Mouse (Mus musculus): ENCODE data around the gene Afmid. TPM values are rescaled to one million over a fixed set of nuclear protein-coding genes. Genes with fewer than 3 reads are reported as not detected.

The Afmid gene
- polyA plus RNA-seq, 1 experiment from 2014 or later = 5.8 TPM

DNA sequence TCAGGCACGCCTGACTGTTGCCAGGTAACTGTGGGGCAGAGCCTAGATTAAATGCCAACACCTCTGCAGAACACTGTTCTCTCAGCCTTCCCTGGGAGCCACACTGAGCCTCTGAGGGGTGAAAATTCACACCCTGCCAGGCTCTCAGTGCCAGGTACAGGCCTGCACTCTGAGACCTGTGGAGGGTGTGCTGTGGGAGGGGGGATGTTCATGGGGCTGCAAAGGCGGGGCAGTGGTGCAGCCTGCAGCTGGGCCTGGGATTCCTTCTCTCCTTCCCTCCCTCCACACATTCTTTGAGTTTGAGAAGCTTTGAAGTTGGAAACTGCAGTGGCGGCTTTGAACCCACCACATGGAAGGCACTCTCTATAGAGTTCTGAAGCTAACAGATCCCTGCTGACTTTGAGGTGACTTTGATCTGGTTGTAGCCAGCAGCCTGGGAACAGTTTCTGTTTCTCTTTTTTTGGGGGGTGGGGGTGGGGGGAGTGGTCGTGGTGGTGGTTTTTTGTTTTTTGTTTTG is 31.6 kb upstream of the Afmid start:
- Histone ChIP-seq H3K9ac (no peak overlapping the region), H3K4me1 (peaks cover 21% of the 10 kb centered on the region), H3K4me3 (replicated peaks) (no peak overlapping the region), H3K27me3 (no peaks in the 10 kb centered on the region), H3K4me2 (replicated peaks) (no peak overlapping the region), H3K36me3 (no peaks in the 10 kb centered on the region), H3K9me3 (replicated peaks) (no peaks in the 10 kb centered on the region), H3K27ac (replicated peaks) (no peak overlapping the region)
- no peak for ATAC-seq (ENCODE audit: insufficient number of reproducible peaks, low FRiP score, low TSS enrichment, low read depth)
- WGBS = 49% methylated on average over 4 of the region's 4 CpGs

DNA sequence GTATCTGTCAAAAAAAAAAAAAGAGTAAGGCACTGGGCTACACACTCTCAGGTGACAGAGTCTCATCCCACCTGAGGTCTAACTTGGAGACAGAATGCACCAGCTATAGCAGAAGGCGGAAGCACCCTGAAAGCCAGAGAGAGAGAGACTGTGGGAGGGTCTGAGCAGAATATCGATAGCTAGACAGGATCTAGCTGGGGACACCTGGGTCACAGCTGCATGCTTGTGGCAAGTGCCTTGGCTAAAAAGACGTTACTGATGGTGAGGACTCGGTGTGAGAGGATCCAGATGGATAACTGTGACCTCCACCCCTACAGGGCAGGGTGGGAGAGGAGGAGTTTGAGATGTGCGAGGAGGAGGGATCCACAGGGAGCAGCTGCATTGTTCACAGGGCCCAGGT is 28.8 kb upstream of the Afmid start:
- Histone ChIP-seq H3K27ac (replicated peaks) (no peak overlapping the region), H3K9ac (no peak overlapping the region), H3K4me1 (peaks cover 14% of the 10 kb centered on the region), H3K36me3 (no peaks in the 10 kb centered on the region), H3K27me3 (no peaks in the 10 kb centered on the region), H3K4me3 (replicated peaks) (no peak overlapping the region), H3K4me2 (replicated peaks) (no peak overlapping the region), H3K9me3 (replicated peaks) (no peaks in the 10 kb centered on the region)
- 31% methylated on average over 5 of the region's 5 CpGs for WGBS
- no peak for ATAC-seq (ENCODE audit: insufficient number of reproducible peaks, low FRiP score, low TSS enrichment, low read depth)

DNA sequence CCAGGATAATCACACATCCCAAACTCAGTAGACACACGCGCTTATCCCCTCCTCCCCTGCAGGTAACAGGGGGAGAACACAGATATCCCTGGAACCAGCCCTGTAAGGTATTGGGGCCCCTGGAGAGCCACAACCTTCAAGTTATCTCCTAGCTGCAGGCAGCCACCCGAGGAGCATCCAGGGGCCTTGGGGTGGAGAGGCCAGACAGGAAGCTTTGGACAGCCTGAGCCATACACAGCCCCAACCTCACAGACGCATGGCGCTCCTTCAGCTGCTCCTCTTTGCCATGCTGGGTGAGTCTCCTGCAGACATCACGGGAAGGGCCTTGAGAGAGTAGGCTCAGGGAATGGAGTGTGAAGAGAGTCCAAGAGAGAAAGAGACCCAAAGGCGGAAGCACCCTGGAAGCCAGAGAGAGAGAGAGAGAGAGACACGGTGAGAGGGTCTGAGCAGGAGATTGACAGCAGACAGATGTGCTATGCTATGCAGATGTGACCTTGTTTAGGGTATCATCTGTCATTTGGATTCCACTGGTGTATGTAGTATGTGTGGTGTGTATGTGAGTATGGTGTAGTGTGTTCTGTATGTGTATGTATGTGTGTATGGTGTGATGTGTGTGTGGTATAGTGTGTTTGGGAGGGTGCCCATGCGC is 28.1 kb upstream of the Afmid start, which contains the start of gene 6030468B19Rik:
TSS of gene 6030468B19Rik (plus strand) at position 150 of the 649 bp plus-strand sequence.
- no peak within 1 kb of the TSS for H3K4me3 ChIP-seq (replicated peaks)
- ATAC-seq (ENCODE audit: insufficient number of reproducible peaks, low FRiP score, low TSS enrichment, low read depth) = no peak
- no peak within 1 kb of the TSS for H3K27ac ChIP-seq (replicated peaks)
- no peaks in the 10 kb centered on the region for H3K9me3 ChIP-seq (replicated peaks)
- H3K4me1 ChIP-seq = peaks cover 7% of the 10 kb centered on the region
- no peaks in the 10 kb centered on the region for H3K36me3 ChIP-seq
- no peak within 1 kb of the TSS for H3K4me2 ChIP-seq (replicated peaks)
- WGBS = 53% methylated on average over 9 of the region's 9 CpGs
- H3K27me3 ChIP-seq = no peaks in the 10 kb centered on the region
- H3K9ac ChIP-seq = no peak within 1 kb of the TSS

DNA sequence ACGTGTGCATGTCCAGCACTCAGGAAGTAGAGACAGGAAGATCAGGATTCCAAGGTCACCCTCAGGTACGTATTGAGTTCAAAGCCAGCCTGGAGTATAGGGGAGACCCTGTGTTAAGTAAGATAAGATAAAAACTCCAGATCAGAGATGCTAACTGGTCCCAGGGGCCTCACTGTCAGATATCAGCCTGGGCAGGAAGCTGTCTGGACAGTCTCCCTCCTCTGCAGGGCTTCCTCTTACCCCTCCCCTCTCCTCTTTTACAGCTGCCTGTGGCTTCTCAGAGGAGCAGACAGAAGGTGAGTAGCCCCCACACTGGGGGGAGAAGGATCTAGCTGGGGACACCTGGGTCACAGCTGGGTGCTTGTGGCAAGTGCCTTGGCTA is 27.6 kb upstream of the Afmid start:
- Histone ChIP-seq H3K4me2 (replicated peaks) (no peak overlapping the region), H3K27me3 (no peaks in the 10 kb centered on the region), H3K9ac (no peak overlapping the region), H3K9me3 (replicated peaks) (no peaks in the 10 kb centered on the region), H3K4me1 (0 out of 2 replicates have a peak, but pooled peaks cover 6% of the 10 kb centered on the region), H3K27ac (replicated peaks) (no peak overlapping the region), H3K4me3 (replicated peaks) (no peak overlapping the region), H3K36me3 (no peaks in the 10 kb centered on the region)
- ATAC-seq (ENCODE audit: insufficient number of reproducible peaks, low FRiP score, low TSS enrichment, low read depth) = no peak
- WGBS = 50% methylated on average over 2 of the region's 2 CpGs

GRCm38 (mm10) chr11:117799174-117799573 is 26.6 kb upstream of the Afmid start:
- Histone ChIP-seq H3K4me3 (replicated peaks) (no peak overlapping the region), H3K27me3 (no peaks in the 10 kb centered on the region), H3K9me3 (replicated peaks) (no peaks in the 10 kb centered on the region), H3K4me2 (replicated peaks) (no peak overlapping the region), H3K4me1 (0 out of 2 replicates have a peak, but pooled peaks cover 6% of the 10 kb centered on the region), H3K36me3 (no peaks in the 10 kb centered on the region), H3K27ac (replicated peaks) (no peak overlapping the region), H3K9ac (no peak overlapping the region)
- ATAC-seq (ENCODE audit: insufficient number of reproducible peaks, low FRiP score, low TSS enrichment, low read depth) = no peak
- 67% methylated on average over 5 of the region's 5 CpGs for WGBS

- H3K27ac ChIP-seq (replicated peaks) = no peak overlapping the region
- no peak overlapping the region for H3K4me3 ChIP-seq (replicated peaks)
- H3K4me2 ChIP-seq (replicated peaks) = no peak overlapping the region
- 0 out of 2 replicates have a peak, but pooled peaks cover 6% of the 10 kb centered on the region for H3K4me1 ChIP-seq
- no peaks in the 10 kb centered on the region for H3K9me3 ChIP-seq (replicated peaks)
- no peak overlapping the region for H3K9ac ChIP-seq
- no peak for ATAC-seq (ENCODE audit: insufficient number of reproducible peaks, low FRiP score, low TSS enrichment, low read depth)
- no peaks in the 10 kb centered on the region for H3K36me3 ChIP-seq
- H3K27me3 ChIP-seq = no peaks in the 10 kb centered on the region
- WGBS = 66% methylated on average over 7 of the region's 7 CpGs
Observed at GRCm38 (mm10) chr11:117800038-117800437, 25.7 kb upstream of the Afmid start.

DNA sequence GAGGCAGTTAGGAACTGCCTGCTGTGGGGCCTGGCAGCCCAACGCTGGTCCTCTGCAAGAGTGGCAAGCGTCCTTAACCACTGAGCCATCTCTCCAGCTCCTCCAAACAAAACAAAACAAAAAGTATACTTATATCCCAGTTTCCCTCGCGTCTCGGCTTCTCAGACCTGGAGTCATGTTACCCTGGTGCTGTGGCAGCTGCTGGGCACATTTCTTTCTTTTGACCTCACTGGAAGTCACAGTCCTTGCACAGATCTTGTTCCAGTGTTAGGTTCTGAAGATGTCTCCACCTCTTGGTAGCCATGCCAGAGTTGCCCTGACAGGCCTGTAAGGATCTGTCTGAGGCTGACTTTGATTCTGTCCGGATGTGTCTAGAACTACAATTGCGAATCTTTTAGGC is 24.1 kb upstream of the Afmid start:
- WGBS = 47% methylated on average over 7 of the region's 7 CpGs
- no peak overlapping the region for H3K4me2 ChIP-seq (replicated peaks)
- 0 out of 2 replicates have a peak, but pooled peaks cover 6% of the 10 kb centered on the region for H3K4me1 ChIP-seq
- H3K9me3 ChIP-seq (replicated peaks) = no peaks in the 10 kb centered on the region
- no peak overlapping the region for H3K9ac ChIP-seq
- ATAC-seq (ENCODE audit: insufficient number of reproducible peaks, low FRiP score, low TSS enrichment, low read depth) = no peak
- no peak overlapping the region for H3K27ac ChIP-seq (replicated peaks)
- no peaks in the 10 kb centered on the region for H3K36me3 ChIP-seq
- no peak overlapping the region for H3K4me3 ChIP-seq (replicated peaks)
- H3K27me3 ChIP-seq = no peaks in the 10 kb centered on the region

DNA sequence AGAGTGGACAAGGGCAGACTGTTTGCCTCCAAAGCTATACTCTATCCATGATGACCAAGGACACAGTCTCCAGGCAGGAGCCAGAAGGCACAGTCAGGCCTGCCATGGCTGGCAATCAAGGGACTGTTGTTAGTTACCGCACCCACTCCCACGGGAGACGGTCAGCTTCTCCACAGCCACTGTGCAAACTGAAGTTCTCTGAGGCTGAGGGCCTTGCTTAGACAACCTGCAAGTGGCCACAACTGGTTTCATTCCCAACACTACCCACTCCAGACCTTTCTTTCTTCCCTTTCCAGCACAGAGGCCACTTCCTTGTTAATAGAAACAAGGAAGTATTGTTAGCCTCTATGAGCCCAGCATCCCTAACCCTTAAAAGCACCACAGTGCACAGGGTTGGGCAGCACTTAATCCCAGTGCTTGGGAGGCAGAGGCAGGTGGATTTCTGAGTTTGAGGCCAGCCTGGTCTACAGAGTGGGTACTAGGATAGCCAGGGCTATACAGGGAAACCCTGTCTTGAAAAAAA is 22.5 kb upstream of the Afmid start:
- 91% methylated on average over 3 of the region's 3 CpGs for WGBS

DNA sequence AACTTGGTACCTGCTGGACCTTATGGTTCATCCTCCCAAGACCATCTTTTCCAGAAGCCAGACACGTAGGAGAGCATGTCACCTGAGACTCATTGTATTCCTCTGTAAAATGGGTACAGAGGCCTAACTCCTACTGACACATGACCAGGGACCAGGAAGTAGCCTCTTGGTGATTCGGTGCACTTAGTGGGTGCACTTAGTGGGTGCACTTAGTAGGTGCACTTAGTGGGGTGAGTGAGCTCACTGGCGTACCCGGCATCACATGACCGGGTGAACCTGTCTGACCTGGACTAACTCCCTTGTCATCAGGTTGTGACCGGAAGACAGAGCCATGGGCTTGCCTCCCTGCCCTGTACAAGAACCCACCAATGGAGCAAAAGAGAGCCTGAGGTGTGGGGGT is 18.9 kb upstream of the Afmid start:
- H3K4me1 ChIP-seq = peaks cover 21% of the 10 kb centered on the region
- no peak overlapping the region for H3K27ac ChIP-seq (replicated peaks)
- H3K9me3 ChIP-seq (replicated peaks) = no peaks in the 10 kb centered on the region
- no peak overlapping the region for H3K4me2 ChIP-seq (replicated peaks)
- no peak overlapping the region for H3K9ac ChIP-seq
- no peaks in the 10 kb centered on the region for H3K27me3 ChIP-seq
- WGBS = 93% methylated on average over 6 of the region's 6 CpGs
- no peak overlapping the region for H3K4me3 ChIP-seq (replicated peaks)
- ATAC-seq (ENCODE audit: insufficient number of reproducible peaks, low FRiP score, low TSS enrichment, low read depth) = no peak
- H3K36me3 ChIP-seq = no peaks in the 10 kb centered on the region

More for the DNA sequence above, 22.5 kb upstream of the Afmid start:
- Histone ChIP-seq H3K9ac (no peak overlapping the region), H3K27ac (replicated peaks) (no peak overlapping the region), H3K9me3 (replicated peaks) (no peaks in the 10 kb centered on the region), H3K4me3 (replicated peaks) (no peak overlapping the region), H3K4me2 (replicated peaks) (no peak overlapping the region), H3K4me1 (0 out of 2 replicates have a peak, but pooled peaks cover 3% of the 10 kb centered on the region), H3K36me3 (no peaks in the 10 kb centered on the region), H3K27me3 (no peaks in the 10 kb centered on the region)
- ATAC-seq (ENCODE audit: insufficient number of reproducible peaks, low FRiP score, low TSS enrichment, low read depth) = no peak

GRCm38 (mm10) chr11:117809407-117810311 is 16.1 kb upstream of the Afmid start, which contains the start of the genes Gm20708 and Syngr2:
TSS of gene Gm20708 (plus strand) at chr11:117809668.
TSS of gene Syngr2 (plus strand) at chr11:117809668.
- WGBS = under 1% methylated on average over 73 of the region's 75 CpGs

More at GRCm38 (mm10) chr11:117809407-117810311, 16.1 kb upstream of the Afmid start, which contains the start of the genes Gm20708 and Syngr2:
- Histone ChIP-seq H3K36me3 (peaks cover 27% of the 10 kb centered on the region), H3K4me3 (replicated peaks) (peak within 1 kb of the TSS; percentile 71), H3K27me3 (no peaks in the 10 kb centered on the region), H3K4me2 (replicated peaks) (peak within 1 kb of the TSS; percentile 98), H3K9me3 (replicated peaks) (no peaks in the 10 kb centered on the region), H3K9ac (peak within 1 kb of the TSS; percentile 41), H3K4me1 (peaks cover 21% of the 10 kb centered on the region), H3K27ac (replicated peaks) (peak within 1 kb of the TSS; percentile 80)
- peak; percentile 76 for ATAC-seq (ENCODE audit: insufficient number of reproducible peaks, low FRiP score, low TSS enrichment, low read depth)

All from embryonic facial prominence, embryonic 15.5 days (tissue).